Mouse (Mus musculus) midbrain, postnatal 0 days (tissue): ENCODE results near the gene Zbtb7a. TPM values are rescaled to one million over a fixed set of nuclear protein-coding genes. Genes with fewer than 3 reads are reported as not detected.

ENCODE experiments used
- ATAC-seq: fragments of 200-750 bp; cut with Nextera tagmentation; 2 replicates; pipeline ENCODE4 v1.8.0; 2017; ENCODE audit warnings: moderate number of reproducible peaks, mild to moderate bottlenecking, moderate TSS enrichment, moderate library complexity; ENCODE audit not compliant: low FRiP score
- DNase-seq: peaks from one replicate; pipeline ENCODE4 v3.0.0-alpha.2; 2015; ENCODE audit warnings: low spot score
- H3K27ac ChIP-seq: fragments of 300-500 bp; sonication (generic); 2 replicates; pipeline ENCODE4 v1.5.1; 2014; ENCODE audit warnings: low read depth, mild to moderate bottlenecking, low read length, mixed read lengths
- H3K27me3 ChIP-seq: fragments of 300-500 bp; sonication (generic); 2 replicates; pipeline ENCODE4 v1.6.1; 2014; ENCODE audit warnings: low read length, control low read depth, mixed read lengths; ENCODE audit not compliant: insufficient read depth
- H3K36me3 ChIP-seq: fragments of 300-500 bp; sonication (generic); 2 replicates; pipeline ENCODE4 v1.6.1; 2014; ENCODE audit warnings: low read length, control low read depth, mixed read lengths; ENCODE audit not compliant: insufficient read depth
- H3K4me1 ChIP-seq: fragments of 300-500 bp; sonication (generic); 2 replicates; pipeline ENCODE4 v1.6.1; 2014; ENCODE audit warnings: mild to moderate bottlenecking, control low read depth, antibody characterized with exemption, low read length, mixed read lengths; ENCODE audit not compliant: insufficient read depth
- H3K4me2 ChIP-seq: fragments of 300-500 bp; sonication (generic); 2 replicates; pipeline ENCODE4 v1.6.1; 2014; ENCODE audit warnings: low read depth, mild to moderate bottlenecking, low read length, mixed read lengths; ENCODE audit not compliant: poor library complexity, severe bottlenecking
- H3K4me3 ChIP-seq: fragments of 300-500 bp; sonication (generic); 2 replicates; pipeline ENCODE4 v1.5.1; 2014; ENCODE audit warnings: low read depth, mild to moderate bottlenecking, low read length, moderate library complexity
- H3K9ac ChIP-seq: fragments of 300-500 bp; sonication (generic); replicated peaks from 2 replicates; pipeline ENCODE4 v1.6.1; 2014; ENCODE audit warnings: mild to moderate bottlenecking, low read length, moderate library complexity, mixed read lengths; ENCODE audit not compliant: poor library complexity, severe bottlenecking
- H3K9me3 ChIP-seq: fragments of 300-500 bp; sonication (generic); 2 replicates; pipeline ENCODE4 v1.6.1; 2016; ENCODE audit warnings: low read length, control low read depth
- CTCF ChIP-seq: IDR thresholded peaks from 2 replicates; pipeline ENCODE4 v1.5.1; 2016; ENCODE audit warnings: antibody characterized with exemption, mild to moderate bottlenecking
- WGBS: fragments of 180-500 bp; shearing (Covaris S2); extraction: QIAGEN DNeasy Blood & Tissue Kit; methylation state at CpG from one replicate; pipeline ENCODE4 v1.1.7; 2014; 5-methylcytosine and 5-hydroxymethylcytosine counted together
- polyA plus RNA-seq: library from polyadenylated mRNA; unstranded; fragments of >200 nt; fragmentation: Nextera tagmentation; extraction: Ambion mirVana; gene quantifications from 2 replicates; pipeline ENCODE4 v1.2.1, GENCODE M21; 2015
- total RNA-seq: library from RNA; depleted of rRNA; stranded (reverse); fragments of >200 nt; gene quantifications from 2 replicates; pipeline ENCODE4 v1.2.3, GENCODE M21; 2014

Zbtb7a gene
- total and polyA plus RNA-seq, 2 experiments from 2014 or later, result 18.0 to 29.5 TPM

- ATAC-seq (no peak), DNase-seq (no peak)
- 96% methylated on average over 2 of the region's 2 CpGs for WGBS
- H3K4me2 ChIP-seq, result no peak overlapping the region
- no peak overlapping the region for H3K4me3 ChIP-seq
- no peaks in the 10 kb centered on the region for H3K4me1 ChIP-seq
- no peaks in the 10 kb centered on the region for H3K27me3 ChIP-seq
- no peaks in the 10 kb centered on the region for H3K9me3 ChIP-seq
- H3K27ac ChIP-seq, result no peak overlapping the region
- peaks cover 49% of the 10 kb centered on the region for H3K36me3 ChIP-seq
- TF ChIP-seq CTCF, result no peak
- no peak overlapping the region for H3K9ac ChIP-seq
Observed at GRCm38 (mm10) chr10:81122889-81123288, 12.1 kb upstream of the Zbtb7a start.

- Histone ChIP-seq H3K9me3 (no peaks in the 10 kb centered on the region), H3K4me1 (no peaks in the 10 kb centered on the region), H3K9ac (no peak overlapping the region), H3K4me2 (no peak overlapping the region), H3K27me3 (no peaks in the 10 kb centered on the region), H3K27ac (no peak overlapping the region), H3K36me3 (peaks cover 45% of the 10 kb centered on the region), H3K4me3 (no peak overlapping the region)
- WGBS, result 80% methylated on average over 11 of the region's 11 CpGs
- no peak for TF ChIP-seq CTCF
- ATAC-seq (no peak), DNase-seq (no peak)
Observed at GRCm38 (mm10) chr10:81123500-81123899, 11.5 kb upstream of the Zbtb7a start.

GRCm38 (mm10) chr10:81134181-81134587 lies 836 bp upstream of the Zbtb7a start:
- Histone ChIP-seq H3K9ac (no peak overlapping the region), H3K27ac (no peak overlapping the region), H3K4me1 (0 out of 2 replicates have a peak, but pooled peaks cover 6% of the 10 kb centered on the region), H3K4me3 (no peak overlapping the region), H3K4me2 (no peak overlapping the region), H3K36me3 (no peaks in the 10 kb centered on the region), H3K27me3 (peaks cover 13% of the 10 kb centered on the region), H3K9me3 (no peaks in the 10 kb centered on the region)
- ATAC-seq, result no peak
- no peak for DNase-seq
- under 1% methylated on average over 16 of the region's 16 CpGs for WGBS
- TF ChIP-seq CTCF, result no peak

GRCm38 (mm10) chr10:81135831-81136705 lies 1.0 kb downstream of the Zbtb7a start:
- H3K9me3 ChIP-seq, result no peaks in the 10 kb centered on the region
- peak overlapping the region; percentile 100 for H3K4me2 ChIP-seq
- peak overlapping the region; percentile 92 for H3K4me3 ChIP-seq
- DNase-seq (peak; percentile 84), ATAC-seq (peak; percentile 9; the same call in 1 of the 2 replicates)
- under 1% methylated on average over 66 of the region's 86 CpGs for WGBS
- H3K4me1 ChIP-seq, result peaks cover 8% of the 10 kb centered on the region; the same call in 1 of the 2 replicates
- no peaks in the 10 kb centered on the region for H3K36me3 ChIP-seq
- H3K9ac ChIP-seq, result peak overlapping the region; percentile 97
- H3K27me3 ChIP-seq, result peaks cover 13% of the 10 kb centered on the region
- TF ChIP-seq CTCF, result no peak; the same call in 1 of the 2 replicates
- H3K27ac ChIP-seq, result peak overlapping the region; percentile 92

- Histone ChIP-seq H3K4me2 (peak overlapping the region; percentile 100), H3K36me3 (no peaks in the 10 kb centered on the region), H3K9ac (peak overlapping the region; percentile 97), H3K9me3 (no peaks in the 10 kb centered on the region), H3K4me3 (peak overlapping the region; percentile 92), H3K4me1 (peaks cover 8% of the 10 kb centered on the region; the same call in 1 of the 2 replicates), H3K27ac (peak overlapping the region; percentile 92), H3K27me3 (peaks cover 13% of the 10 kb centered on the region)
- no peak for DNase-seq
- no peak for TF ChIP-seq CTCF
- WGBS, result 1% methylated on average over 38 of the region's 50 CpGs
- peak; percentile 31 for ATAC-seq
Observed at GRCm38 (mm10) chr10:81136706-81137231, 1.7 kb downstream of the Zbtb7a start.
